Mouse (Mus musculus): Measurements from ENCODE around the gene Def8.

- TF ChIP-seq CTCF (IDR thresholded peaks at IDR 0.05; ENCODE audit: low read depth) (no peak), EP300 (optimal IDR thresholded peaks at IDR 0.05) (no peak)
Observed at GRCm38 (mm10) chr8:123453951-123454350, 30.6 kb downstream of the Def8 start.

Measured in stomach, postnatal 0 days (tissue).